Mouse (Mus musculus) liver, embryonic 12.5 days (tissue): ENCODE measurements around the gene Rora. TPM values are rescaled to one million over a fixed set of nuclear protein-coding genes. Genes with fewer than 3 reads are reported as not detected.

Source experiments
- ATAC-seq: fragments of 200-750 bp; cut with Nextera tagmentation; 2 replicates; pipeline ENCODE4 v1.8.0; 2017; ENCODE audit warnings: moderate number of reproducible peaks, mild to moderate bottlenecking, moderate library complexity
- H3K27ac ChIP-seq: fragments of 300-500 bp; sonication (generic); 2 replicates; pipeline ENCODE4 v1.5.1; 2016; ENCODE audit warnings: mild to moderate bottlenecking
- H3K27me3 ChIP-seq: fragments of 300-500 bp; sonication (generic); replicated peaks from 2 replicates; pipeline ENCODE4 v1.6.1; 2016; ENCODE audit warnings: mild to moderate bottlenecking, moderate library complexity
- H3K36me3 ChIP-seq: fragments of 300-500 bp; sonication (generic); 2 replicates; pipeline ENCODE4 v1.6.1; 2016; ENCODE audit warnings: mild to moderate bottlenecking, moderate library complexity
- H3K4me1 ChIP-seq: fragments of 300-500 bp; sonication (generic); 2 replicates; pipeline ENCODE4 v1.6.1; 2016
- H3K4me2 ChIP-seq: fragments of 300-500 bp; sonication (generic); 2 replicates; pipeline ENCODE4 v1.6.1; 2016; ENCODE audit warnings: mild to moderate bottlenecking, moderate library complexity
- H3K4me3 ChIP-seq: fragments of 300-500 bp; sonication (generic); 2 replicates; pipeline ENCODE4 v1.5.1; 2016; ENCODE audit warnings: mild to moderate bottlenecking, moderate library complexity
- H3K9ac ChIP-seq: fragments of 300-500 bp; sonication (generic); 2 replicates; pipeline ENCODE4 v1.6.1; 2016; ENCODE audit warnings: mild to moderate bottlenecking, moderate library complexity
- H3K9me3 ChIP-seq: fragments of 300-500 bp; sonication (generic); replicated peaks from 2 replicates; pipeline ENCODE4 v1.6.1; 2016; ENCODE audit warnings: mild to moderate bottlenecking, moderate library complexity
- WGBS: fragments of 180-500 bp; shearing (Covaris S2); methylation state at CpG from one replicate; pipeline ENCODE4 v1.1.7; 2016; ENCODE audit not compliant: insufficient replicate concordance; 5-methylcytosine and 5-hydroxymethylcytosine counted together
- polyA plus RNA-seq: library from polyadenylated mRNA; unstranded; fragments of >200 nt; fragmentation: Nextera tagmentation; extraction: Ambion mirVana; gene quantifications from 2 replicates; pipeline ENCODE4 v1.2.1, GENCODE M21; 2016

Rora gene
- 2.4 and 2.7 TPM in 2 replicates for polyA plus RNA-seq

DNA sequence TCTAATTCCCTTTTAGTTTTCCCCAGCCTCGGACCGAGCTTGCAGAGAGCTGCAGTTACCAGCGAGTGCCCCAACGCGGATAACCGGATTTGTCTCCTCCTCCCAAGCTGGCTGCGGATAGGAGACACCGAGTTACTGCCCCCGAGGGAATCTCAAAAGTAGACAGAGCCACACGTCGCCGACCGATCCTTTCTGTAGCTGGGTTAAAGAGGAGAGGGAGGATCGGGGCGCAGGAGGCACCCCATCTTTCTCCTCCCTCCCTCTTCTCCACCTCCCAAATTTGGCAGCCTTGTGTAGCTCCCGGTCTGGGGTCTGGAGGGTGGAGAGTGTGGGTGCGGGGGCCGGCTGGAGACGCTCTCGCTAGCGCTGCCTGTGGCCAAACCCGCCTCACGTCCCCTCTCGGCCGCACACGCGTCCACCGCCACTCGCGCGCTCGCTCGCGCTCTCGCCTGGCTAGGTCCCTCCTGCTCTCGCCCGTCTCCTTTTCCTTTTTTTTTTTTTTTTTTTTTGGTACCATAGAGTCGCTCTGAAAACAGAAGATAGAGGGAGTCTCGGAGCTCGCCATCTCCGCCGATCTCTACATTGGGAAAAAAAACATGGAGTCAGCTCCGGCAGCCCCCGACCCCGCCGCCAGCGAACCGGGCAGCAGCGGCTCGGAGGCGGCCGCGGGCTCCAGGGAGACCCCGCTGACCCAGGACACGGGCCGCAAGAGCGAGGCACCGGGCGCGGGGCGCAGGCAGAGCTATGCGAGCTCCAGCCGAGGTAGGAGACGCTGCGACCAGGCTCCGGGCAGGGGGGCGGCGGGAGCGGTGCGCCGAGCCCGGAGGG lies at the start of gene Rora:
TSS of gene Rora (plus strand) at position 576 of the 828 bp plus-strand sequence.
- H3K4me2 ChIP-seq, result peak within 1 kb of the TSS; percentile 68
- H3K4me3 ChIP-seq, result peak within 1 kb of the TSS; percentile 59
- H3K27me3 ChIP-seq, result peaks cover 59% of the 10 kb centered on the region
- WGBS, result under 1% methylated on average over 59 of the region's 72 CpGs
- ATAC-seq, result peak; percentile 55; the same call in 1 of the 2 replicates
- H3K9me3 ChIP-seq, result no peaks in the 10 kb centered on the region
- H3K4me1 ChIP-seq, result no peaks in the 10 kb centered on the region
- H3K9ac ChIP-seq, result peak within 1 kb of the TSS; percentile 46
- no peaks in the 10 kb centered on the region for H3K36me3 ChIP-seq
- H3K27ac ChIP-seq, result peak within 1 kb of the TSS; percentile 64; the same call in 1 of the 2 replicates

DNA sequence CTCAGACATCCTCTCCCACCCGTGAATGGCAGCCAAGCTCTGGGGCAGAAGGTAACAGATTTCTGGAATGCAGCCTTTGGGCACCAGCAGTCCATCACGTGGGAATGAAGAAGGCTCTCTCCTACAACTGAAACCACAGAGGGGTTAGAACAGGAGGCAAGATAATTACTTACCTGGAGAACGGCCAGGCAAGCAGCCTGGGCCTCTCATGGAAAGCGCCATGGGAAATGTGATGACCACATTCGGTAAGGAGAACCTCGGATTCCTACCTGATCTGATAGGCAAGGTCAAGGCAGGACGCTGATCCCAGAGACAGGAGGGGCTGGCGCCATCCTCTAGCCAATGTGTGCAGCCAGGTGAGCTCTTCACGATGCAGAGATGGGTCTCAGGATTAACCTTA lies 39.6 kb upstream of the Rora start:
- H3K9me3 ChIP-seq, result no peaks in the 10 kb centered on the region
- H3K27me3 ChIP-seq, result no peaks in the 10 kb centered on the region
- H3K27ac ChIP-seq, result no peak overlapping the region
- 68% methylated on average over 9 of the region's 9 CpGs for WGBS
- H3K9ac ChIP-seq, result no peak overlapping the region
- no peaks in the 10 kb centered on the region for H3K36me3 ChIP-seq
- H3K4me3 ChIP-seq, result no peak overlapping the region
- no peaks in the 10 kb centered on the region for H3K4me1 ChIP-seq
- H3K4me2 ChIP-seq, result no peak overlapping the region
- no peak for ATAC-seq

DNA sequence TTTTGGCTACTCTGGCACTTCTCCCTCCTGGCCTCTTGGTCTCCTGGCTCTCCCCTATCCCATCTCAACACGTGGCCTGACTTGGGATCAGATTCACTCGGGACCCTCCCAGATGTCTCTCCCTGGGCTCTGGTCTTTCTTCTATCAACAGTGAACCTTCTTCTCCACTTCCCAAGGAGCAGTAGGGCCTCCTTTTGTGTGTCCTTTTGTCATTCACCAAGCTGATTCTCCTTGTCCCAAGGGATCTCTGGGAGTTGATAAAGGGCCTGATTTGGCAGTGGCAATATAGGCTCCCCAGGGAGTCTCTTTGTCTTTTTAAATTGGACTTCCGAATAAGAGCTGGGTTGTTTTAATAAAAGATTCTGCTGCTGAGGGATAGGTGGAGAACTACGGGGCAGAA lies 36.5 kb upstream of the Rora start:
- no peaks in the 10 kb centered on the region for H3K27me3 ChIP-seq
- WGBS, result 41% methylated on average over 4 of the region's 4 CpGs
- no peak for ATAC-seq

DNA sequence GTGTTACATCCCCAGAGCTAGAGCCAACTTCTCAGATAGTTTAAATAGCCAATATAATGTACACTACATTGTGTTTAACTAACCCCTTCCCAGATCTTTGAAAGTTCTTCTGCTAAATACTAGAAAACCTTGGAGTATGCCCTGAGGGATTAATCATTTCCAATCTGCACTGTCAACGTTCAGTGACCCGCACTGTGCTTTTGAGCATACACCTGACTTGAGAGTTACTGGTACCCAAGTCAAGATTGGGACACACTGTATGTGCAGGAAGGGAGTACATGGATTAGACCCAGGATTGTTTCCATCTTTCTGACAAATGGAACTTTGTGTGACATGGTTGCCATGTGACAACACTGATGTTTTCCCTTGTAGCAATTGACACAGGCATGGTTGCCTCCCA lies 33.5 kb upstream of the Rora start:
- H3K4me3 ChIP-seq, result no peak overlapping the region
- H3K4me2 ChIP-seq, result no peak overlapping the region
- H3K27ac ChIP-seq, result no peak overlapping the region
- WGBS, result 61% methylated on average over 2 of the region's 2 CpGs
- no peaks in the 10 kb centered on the region for H3K27me3 ChIP-seq
- no peaks in the 10 kb centered on the region for H3K4me1 ChIP-seq
- no peak overlapping the region for H3K9ac ChIP-seq
- H3K9me3 ChIP-seq, result no peaks in the 10 kb centered on the region
- no peaks in the 10 kb centered on the region for H3K36me3 ChIP-seq
- no peak for ATAC-seq

More for the DNA sequence above, 36.5 kb upstream of the Rora start:
- H3K4me3 ChIP-seq, result no peak overlapping the region
- H3K4me1 ChIP-seq, result no peaks in the 10 kb centered on the region
- H3K9me3 ChIP-seq, result no peaks in the 10 kb centered on the region
- H3K9ac ChIP-seq, result no peak overlapping the region
- no peaks in the 10 kb centered on the region for H3K36me3 ChIP-seq
- H3K4me2 ChIP-seq, result no peak overlapping the region
- no peak overlapping the region for H3K27ac ChIP-seq

DNA sequence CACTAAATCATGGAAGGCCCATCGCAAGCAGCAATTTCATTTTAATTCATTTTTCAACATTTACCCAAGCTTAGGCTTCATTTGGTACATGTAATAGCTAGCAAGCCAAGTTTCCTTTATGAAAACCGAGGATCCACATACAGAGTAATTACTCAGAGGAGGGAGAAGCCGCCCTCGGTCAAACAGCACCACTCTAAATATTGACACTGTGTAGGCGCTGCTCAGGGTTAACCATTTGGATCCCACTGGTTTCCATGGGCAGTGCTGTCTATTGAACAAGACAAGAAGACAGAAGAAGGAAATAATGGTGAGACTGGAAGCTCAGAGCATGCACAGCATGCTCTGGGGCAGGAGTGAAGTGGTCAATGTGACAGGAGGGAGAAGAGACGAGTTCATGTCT lies 33.1 kb upstream of the Rora start:
- Histone ChIP-seq H3K36me3 (no peaks in the 10 kb centered on the region), H3K9ac (no peak overlapping the region), H3K4me1 (no peaks in the 10 kb centered on the region), H3K27ac (no peak overlapping the region), H3K4me3 (no peak overlapping the region), H3K4me2 (no peak overlapping the region), H3K27me3 (no peaks in the 10 kb centered on the region), H3K9me3 (no peaks in the 10 kb centered on the region)
- WGBS, result 57% methylated on average over 6 of the region's 6 CpGs
- ATAC-seq, result peak; percentile 55; the same call in 1 of the 2 replicates

DNA sequence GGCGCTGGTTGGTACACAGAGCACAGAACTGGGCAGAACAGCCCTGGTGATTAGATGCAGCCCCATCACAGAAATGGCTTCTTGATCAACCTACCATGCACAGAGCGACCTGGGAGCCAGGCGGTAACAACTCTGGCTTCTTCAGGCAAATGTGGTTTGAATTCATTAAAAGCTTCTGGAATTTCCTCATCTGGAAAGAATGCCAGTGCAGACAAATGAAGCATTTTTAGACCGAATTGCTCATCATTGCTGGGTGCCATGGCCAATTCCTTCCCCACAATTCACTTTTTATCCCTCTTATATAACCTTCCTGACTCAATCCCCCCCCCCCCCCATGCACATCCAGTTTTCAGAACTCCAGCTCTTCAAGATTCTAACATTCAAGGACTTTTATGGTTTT lies 28.6 kb upstream of the Rora start:
- H3K27ac ChIP-seq, result no peak overlapping the region
- no peaks in the 10 kb centered on the region for H3K4me1 ChIP-seq
- H3K4me3 ChIP-seq, result no peak overlapping the region
- H3K4me2 ChIP-seq, result no peak overlapping the region
- no peaks in the 10 kb centered on the region for H3K9me3 ChIP-seq
- no peak overlapping the region for H3K9ac ChIP-seq
- 68% methylated on average over 4 of the region's 4 CpGs for WGBS
- no peak for ATAC-seq
- H3K36me3 ChIP-seq, result no peaks in the 10 kb centered on the region
- no peaks in the 10 kb centered on the region for H3K27me3 ChIP-seq

DNA sequence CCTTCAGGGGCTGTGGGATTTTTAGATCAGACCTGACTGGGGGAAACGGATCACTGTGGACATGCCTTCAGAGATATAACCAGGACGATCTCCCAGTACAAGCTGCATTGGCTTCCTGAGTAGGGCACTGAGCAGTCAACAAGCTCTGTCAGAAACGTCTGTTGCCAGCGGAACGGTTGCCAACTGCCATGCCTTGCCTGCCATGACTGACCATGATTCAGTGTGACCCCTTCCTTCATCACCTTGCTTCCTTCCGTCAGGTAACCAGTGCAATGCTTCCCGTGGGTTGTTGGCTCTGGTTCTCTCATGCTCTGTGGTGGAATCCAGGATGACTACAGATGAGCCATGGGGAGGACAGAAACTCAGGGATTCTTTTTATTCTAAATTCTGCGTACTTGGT lies 16.3 kb upstream of the Rora start:
- Histone ChIP-seq H3K4me2 (no peak overlapping the region), H3K9me3 (no peaks in the 10 kb centered on the region), H3K9ac (no peak overlapping the region), H3K27ac (no peak overlapping the region), H3K4me3 (no peak overlapping the region), H3K4me1 (no peaks in the 10 kb centered on the region), H3K27me3 (no peaks in the 10 kb centered on the region), H3K36me3 (no peaks in the 10 kb centered on the region)
- WGBS, result 57% methylated on average over 8 of the region's 8 CpGs
- no peak for ATAC-seq

DNA sequence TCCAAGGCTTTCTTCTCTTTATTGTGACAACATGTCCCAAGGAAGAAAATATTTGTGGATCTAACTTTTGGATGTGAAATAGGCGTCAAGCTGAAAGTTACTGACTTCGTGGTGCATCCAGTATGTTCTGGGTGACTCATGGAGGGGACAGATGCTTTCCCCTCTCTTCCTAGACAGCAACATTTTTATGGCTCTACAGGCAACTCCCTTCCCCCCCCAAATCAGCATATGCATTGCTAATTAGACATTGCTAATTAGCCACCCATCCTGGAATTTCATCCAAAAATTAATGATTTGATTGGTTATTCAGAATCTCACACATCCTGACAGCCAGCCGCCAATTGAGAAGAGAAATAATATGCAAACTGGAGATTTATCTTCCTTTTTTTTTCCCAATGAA lies 12.5 kb upstream of the Rora start:
- Histone ChIP-seq H3K27me3 (no peaks in the 10 kb centered on the region), H3K36me3 (no peaks in the 10 kb centered on the region), H3K9me3 (no peaks in the 10 kb centered on the region), H3K27ac (no peak overlapping the region), H3K4me2 (no peak overlapping the region), H3K9ac (no peak overlapping the region), H3K4me1 (no peaks in the 10 kb centered on the region), H3K4me3 (no peak overlapping the region)
- ATAC-seq, result no peak
- 63% methylated on average over 3 of the region's 3 CpGs for WGBS

DNA sequence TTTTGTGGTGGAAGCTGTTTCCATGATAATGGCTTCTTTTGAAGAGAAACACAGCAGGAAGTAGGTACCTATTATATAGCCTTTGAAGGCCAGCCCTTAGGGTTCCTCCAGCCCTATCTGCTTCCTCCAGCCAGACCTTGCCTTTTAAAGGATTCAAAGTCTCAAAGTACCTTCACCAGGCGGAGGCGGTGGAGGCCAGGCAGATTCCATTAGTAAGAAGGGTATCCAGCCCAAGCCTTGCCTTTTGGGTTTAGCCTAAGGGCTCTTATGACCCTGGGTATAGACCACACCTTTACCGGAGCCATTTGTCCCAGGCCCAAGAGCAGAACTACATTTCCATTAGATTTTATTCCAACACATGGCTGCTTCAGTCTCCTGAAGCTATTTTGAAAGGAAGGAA lies 5.5 kb upstream of the Rora start:
- no peak overlapping the region for H3K9ac ChIP-seq
- H3K4me2 ChIP-seq, result no peak overlapping the region
- H3K36me3 ChIP-seq, result no peaks in the 10 kb centered on the region
- H3K9me3 ChIP-seq, result no peaks in the 10 kb centered on the region
- no peak overlapping the region for H3K27ac ChIP-seq
- peaks cover 14% of the 10 kb centered on the region for H3K27me3 ChIP-seq
- no peak for ATAC-seq
- H3K4me1 ChIP-seq, result no peaks in the 10 kb centered on the region
- WGBS, result 61% methylated on average over 3 of the region's 3 CpGs
- H3K4me3 ChIP-seq, result no peak overlapping the region

DNA sequence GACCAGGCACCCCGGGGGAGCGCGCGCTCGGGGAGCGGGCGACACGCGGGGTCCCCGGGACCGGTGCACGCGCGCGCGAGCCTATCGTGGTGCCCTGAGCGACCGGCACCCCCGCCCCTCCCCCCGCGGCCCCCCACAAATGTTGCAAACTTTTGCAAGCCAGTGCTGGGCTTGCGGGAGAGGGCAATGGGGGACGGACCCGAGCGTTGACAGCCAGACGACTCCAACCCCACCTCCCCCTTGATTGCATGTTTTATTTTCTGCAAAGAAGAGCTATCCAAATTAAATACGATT lies 400 bp downstream of the Rora start:
- H3K27ac ChIP-seq, result peak overlapping the region; percentile 64; the same call in 1 of the 2 replicates

DNA sequence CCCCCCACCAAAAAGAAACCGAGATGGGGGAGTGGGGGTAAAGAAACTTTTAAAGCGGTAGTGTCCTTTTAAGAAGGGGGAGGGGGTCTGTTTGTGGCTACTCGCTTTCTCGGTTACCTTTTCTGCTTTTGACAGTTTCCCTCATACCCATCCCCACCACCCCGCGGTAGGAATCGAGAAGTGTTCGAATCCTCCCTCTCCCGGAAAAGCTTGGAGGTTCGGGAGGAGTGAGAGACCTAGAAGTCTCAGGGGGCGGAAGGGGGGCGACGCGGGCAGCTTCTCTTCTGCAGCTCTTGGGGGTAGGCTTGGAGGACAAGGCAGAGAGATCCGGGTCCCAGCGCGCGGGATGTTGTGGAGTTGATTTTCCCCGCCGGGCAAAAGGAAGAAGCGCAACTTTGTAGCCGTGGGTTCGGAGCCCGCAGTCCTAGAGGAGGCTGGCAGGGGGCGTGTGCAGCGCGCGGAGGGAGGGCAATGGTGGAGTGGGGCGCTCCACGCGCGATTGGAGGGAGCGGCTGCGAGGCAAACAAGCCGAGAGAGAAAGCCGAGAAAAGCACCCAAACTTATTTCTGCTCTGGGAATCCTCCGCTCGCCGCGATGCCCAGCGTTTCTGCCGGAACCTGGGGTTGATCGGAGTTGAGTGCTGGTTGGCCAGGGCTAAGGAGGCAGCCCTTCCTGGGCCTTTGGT lies 889 bp downstream of the Rora start:
- no peaks in the 10 kb centered on the region for H3K9me3 ChIP-seq
- peak overlapping the region; percentile 59 for H3K4me3 ChIP-seq
- H3K36me3 ChIP-seq, result no peaks in the 10 kb centered on the region
- H3K4me1 ChIP-seq, result no peaks in the 10 kb centered on the region
- peaks cover 59% of the 10 kb centered on the region for H3K27me3 ChIP-seq
- ATAC-seq, result no peak
- 2% methylated on average over 43 of the region's 43 CpGs for WGBS
- H3K4me2 ChIP-seq, result peak overlapping the region; percentile 68
- peak overlapping the region; percentile 46; the same call in 1 of the 2 replicates for H3K9ac ChIP-seq
- no peak overlapping the region for H3K27ac ChIP-seq

More for the DNA sequence above, 400 bp downstream of the Rora start:
- Histone ChIP-seq H3K4me3 (peak overlapping the region; percentile 59), H3K4me1 (no peaks in the 10 kb centered on the region), H3K9ac (peak overlapping the region; percentile 46), H3K9me3 (no peaks in the 10 kb centered on the region), H3K27me3 (peaks cover 59% of the 10 kb centered on the region), H3K4me2 (peak overlapping the region; percentile 68), H3K36me3 (no peaks in the 10 kb centered on the region)
- ATAC-seq, result no peak; the same call in 1 of the 2 replicates
- under 1% methylated on average over 18 of the region's 28 CpGs for WGBS
